Mouse (Mus musculus): ENCODE results near the gene Glis3. TPM values are rescaled to one million over a fixed set of nuclear protein-coding genes. Genes with fewer than 3 reads are reported as not detected.

Glis3 gene
- total RNA-seq, 2 experiments from 2014 or later = 21.8 to 27.3 TPM

- no peak for DNase-seq
These were observed 299.1 kb downstream of the Glis3 start for GRCm38 (mm10) chr19:28380691-28381262.

GRCm38 (mm10) chr19:28377788-28378295, 302.0 kb downstream of the Glis3 start:
- no peak for DNase-seq

GRCm38 (mm10) chr19:28376401-28376800, 303.5 kb downstream of the Glis3 start:
- no peak for DNase-seq

- no peak for DNase-seq
These were observed 304.1 kb downstream of the Glis3 start for GRCm38 (mm10) chr19:28375746-28376145.

- no peak for DNase-seq
These were observed 305.4 kb downstream of the Glis3 start for GRCm38 (mm10) chr19:28374524-28374923.

- DNase-seq = no peak
These were observed 311.7 kb downstream of the Glis3 start for GRCm38 (mm10) chr19:28368215-28368614.

- DNase-seq = no peak
These were observed 312.6 kb downstream of the Glis3 start for GRCm38 (mm10) chr19:28367274-28367673.

GRCm38 (mm10) chr19:28366766-28367165, 313.1 kb downstream of the Glis3 start:
- no peak for DNase-seq

GRCm38 (mm10) chr19:28365897-28366296, 314.0 kb downstream of the Glis3 start:
- DNase-seq = no peak

GRCm38 (mm10) chr19:28360884-28361283, 319.0 kb downstream of the Glis3 start:
- no peak for DNase-seq

GRCm38 (mm10) chr19:28357595-28357994, 322.3 kb downstream of the Glis3 start:
- DNase-seq = no peak

- no peak for DNase-seq
These were observed 328.5 kb downstream of the Glis3 start for GRCm38 (mm10) chr19:28351068-28352066.

GRCm38 (mm10) chr19:28347080-28347825, 332.6 kb downstream of the Glis3 start:
- DNase-seq = no peak

- no peak for DNase-seq
These were observed 336.2 kb downstream of the Glis3 start for GRCm38 (mm10) chr19:28343640-28344039.

GRCm38 (mm10) chr19:28337574-28337973, 342.3 kb downstream of the Glis3 start:
- DNase-seq = no peak

GRCm38 (mm10) chr19:28336651-28337510, 343.0 kb downstream of the Glis3 start:
- no peak for DNase-seq

GRCm38 (mm10) chr19:28335890-28336289, 344.0 kb downstream of the Glis3 start:
- DNase-seq = no peak

- DNase-seq = no peak
These were observed 346.7 kb downstream of the Glis3 start for GRCm38 (mm10) chr19:28333007-28333766.

GRCm38 (mm10) chr19:28328444-28329110, 351.3 kb downstream of the Glis3 start:
- peak; percentile 42 to 43 for DNase-seq

- DNase-seq = no peak
These were observed 352.3 kb downstream of the Glis3 start for GRCm38 (mm10) chr19:28327536-28327935.
